Mouse (Mus musculus): ENCODE measurements around the gene H2-M10.6. TPM values are rescaled to one million over a fixed set of nuclear protein-coding genes. Genes with fewer than 3 reads are reported as not detected.

H2-M10.6 gene
- polyA plus RNA-seq, 1 experiment from 2014 or later: not detected

Other genes starting within 250 kb of the H2-M10.6 start
- not detected in 2 replicates for gene H2-M9, start 169.5 kb upstream of the H2-M10.6 start, polyA plus RNA-seq (2014; fragmentation: Nextera tagmentation; extraction: Ambion mirVana)
- gene H2-M1, start 140.0 kb upstream of the H2-M10.6 start, polyA plus RNA-seq (2014; fragmentation: Nextera tagmentation; extraction: Ambion mirVana): not detected in 2 replicates
- not detected in 2 replicates for gene H2-M10.5, start 39.3 kb upstream of the H2-M10.6 start, polyA plus RNA-seq (2014; fragmentation: Nextera tagmentation; extraction: Ambion mirVana)
- gene Trim26, start 25.0 kb downstream of the H2-M10.6 start, polyA plus RNA-seq (2014; fragmentation: Nextera tagmentation; extraction: Ambion mirVana): 33.5 and 40.6 TPM in 2 replicates
- 0.08 and 0.51 TPM in 2 replicates for gene Trim15, start 55.0 kb downstream of the H2-M10.6 start, polyA plus RNA-seq (2014; fragmentation: Nextera tagmentation; extraction: Ambion mirVana)
- gene Trim10, start 57.4 kb downstream of the H2-M10.6 start, polyA plus RNA-seq (2014; fragmentation: Nextera tagmentation; extraction: Ambion mirVana): 5.0 and 6.0 TPM in 2 replicates
- not detected in 2 replicates for gene Trim40, start 78.0 kb downstream of the H2-M10.6 start, polyA plus RNA-seq (2014; fragmentation: Nextera tagmentation; extraction: Ambion mirVana)
- gene Trim31, start 85.9 kb downstream of the H2-M10.6 start, polyA plus RNA-seq (2014; fragmentation: Nextera tagmentation; extraction: Ambion mirVana): not detected in 2 replicates
- 0.31 and 0.45 TPM in 2 replicates for gene Rnf39, start 130.7 kb downstream of the H2-M10.6 start, polyA plus RNA-seq (2014; fragmentation: Nextera tagmentation; extraction: Ambion mirVana)
- 142 and 147 TPM in 2 replicates for gene Ppp1r11, start 139.6 kb downstream of the H2-M10.6 start, polyA plus RNA-seq (2014; fragmentation: Nextera tagmentation; extraction: Ambion mirVana)
- gene Znrd1, start 146.4 kb downstream of the H2-M10.6 start, polyA plus RNA-seq (2014; fragmentation: Nextera tagmentation; extraction: Ambion mirVana): 118 and 119 TPM in 2 replicates
- 7.8 and 8.7 TPM in 2 replicates for gene Znrd1as, start 146.4 kb downstream of the H2-M10.6 start, polyA plus RNA-seq (2014; fragmentation: Nextera tagmentation; extraction: Ambion mirVana)
- gene 2410137M14Rik, start 169.1 kb downstream of the H2-M10.6 start, polyA plus RNA-seq (2014; fragmentation: Nextera tagmentation; extraction: Ambion mirVana): not detected in 2 replicates
- 0.49 and 0.65 TPM in 2 replicates for gene H2-M5, start 177.4 kb downstream of the H2-M10.6 start, polyA plus RNA-seq (2014; fragmentation: Nextera tagmentation; extraction: Ambion mirVana)
- 101 and 106 TPM in 2 replicates for gene Zfp57, start 189.0 kb downstream of the H2-M10.6 start, polyA plus RNA-seq (2014; fragmentation: Nextera tagmentation; extraction: Ambion mirVana)
- 0.25 and 0.26 TPM in 2 replicates for gene Mog, start 211.2 kb downstream of the H2-M10.6 start, polyA plus RNA-seq (2014; fragmentation: Nextera tagmentation; extraction: Ambion mirVana)
- gene Gabbr1, start 233.8 kb downstream of the H2-M10.6 start, polyA plus RNA-seq (2014; fragmentation: Nextera tagmentation; extraction: Ambion mirVana): 7.9 and 9.7 TPM in 2 replicates